Mouse (Mus musculus): ENCODE results near the gene Cdh13.

GRCm38 (mm10) chr8:119158628-119159027, 875.1 kb downstream of the Cdh13 start:
- TF ChIP-seq TAL1 (IDR thresholded peaks at IDR 0.05; ENCODE audit: low read length) (no peak), GATA1 (IDR thresholded peaks at IDR 0.05; ENCODE audit: low read length) (no peak)

Measured in erythroblast, embryonic 14.5 days (primary cell).